Mouse (Mus musculus) right cerebral cortex, postnatal 14 days (tissue): ENCODE data around the gene Ltv1.
A peak's percentile ranks its signal among the peaks of the same experiment; 100 is the strongest.
"Not testable (repeated sequence)": the region's sequence is repeated elsewhere in the genome, so short reads cannot be mapped to it uniquely, and the experiment has no call there.

Source experiments
- DNase-seq: peaks from one replicate; pipeline ENCODE4 v3.0.0; 2022

The Ltv1 gene

DNA sequence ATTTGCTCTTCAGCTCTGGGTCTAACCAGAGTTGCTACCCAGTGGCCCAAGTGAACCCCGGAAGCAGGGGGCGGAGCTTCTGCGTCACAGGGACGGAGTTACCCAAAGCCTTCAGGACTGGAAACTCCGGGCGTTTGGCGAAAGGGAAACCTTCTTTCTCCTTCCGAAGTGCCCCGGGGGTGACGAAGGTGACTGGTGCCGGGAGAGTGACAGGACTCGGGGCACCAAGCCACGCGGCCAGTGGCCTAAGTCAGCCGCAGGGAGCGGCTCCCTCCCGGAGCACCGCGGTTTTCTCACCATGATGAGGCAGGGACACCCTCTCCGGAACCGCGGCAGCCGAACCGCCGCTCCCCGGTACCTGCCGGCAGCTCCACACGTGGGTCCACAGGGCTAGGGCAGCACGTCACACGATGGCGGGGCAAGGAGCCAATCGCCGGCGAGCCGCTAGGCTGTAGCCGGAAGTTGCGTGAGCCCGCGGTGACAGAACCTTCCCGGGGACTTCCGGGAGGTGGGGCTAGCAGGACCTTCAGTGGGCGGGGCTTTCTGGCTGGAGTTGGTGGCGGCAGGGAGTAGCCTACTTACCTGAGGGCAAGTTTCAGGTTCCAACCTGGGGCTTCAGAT, at the start of gene Ltv1:
Gene Ltv1, minus strand, starts transcription at position 438 of the 621 bp plus-strand sequence.
- DNase-seq: peak; percentile 98

DNA sequence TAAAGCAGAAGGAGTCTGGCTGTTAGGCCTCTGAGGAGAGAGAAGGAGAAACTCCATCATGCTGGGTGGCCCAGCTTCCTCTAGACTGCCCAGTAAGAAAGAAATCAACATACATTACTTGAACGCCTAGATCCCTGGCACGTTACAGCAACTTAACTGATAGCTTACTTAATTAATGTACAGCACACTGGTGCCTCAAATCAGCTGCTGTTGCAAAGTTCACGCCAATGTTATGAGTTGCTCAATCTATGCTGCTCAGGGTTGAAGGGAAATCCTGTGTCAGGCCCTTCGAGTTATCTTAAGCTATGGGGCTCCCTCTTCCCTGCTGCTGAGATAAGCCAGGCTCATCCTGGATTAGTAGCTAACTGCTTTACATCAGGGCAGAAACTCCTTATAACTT, 47.5 kb upstream of the Ltv1 start:
- DNase-seq: no peak

DNA sequence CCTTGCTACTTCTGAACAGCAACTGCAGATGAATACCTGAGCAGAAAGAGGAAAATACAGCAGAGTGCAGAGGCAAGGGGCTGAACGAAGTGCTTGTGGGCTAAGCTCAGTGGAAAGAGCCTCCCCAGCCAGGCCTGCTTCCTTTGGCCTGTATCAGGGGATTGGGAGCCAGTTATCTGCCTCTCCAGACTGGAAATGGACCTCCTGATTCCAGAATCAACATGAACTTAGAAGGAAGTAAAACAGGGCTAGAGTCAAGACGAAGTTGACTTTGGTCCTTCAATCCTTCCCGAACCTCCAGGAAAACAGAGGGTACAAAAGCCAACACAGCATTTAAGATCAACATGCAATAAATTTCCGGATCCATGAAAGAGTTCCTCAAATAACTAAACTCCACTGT, 45.2 kb upstream of the Ltv1 start:
- no peak for DNase-seq

DNA sequence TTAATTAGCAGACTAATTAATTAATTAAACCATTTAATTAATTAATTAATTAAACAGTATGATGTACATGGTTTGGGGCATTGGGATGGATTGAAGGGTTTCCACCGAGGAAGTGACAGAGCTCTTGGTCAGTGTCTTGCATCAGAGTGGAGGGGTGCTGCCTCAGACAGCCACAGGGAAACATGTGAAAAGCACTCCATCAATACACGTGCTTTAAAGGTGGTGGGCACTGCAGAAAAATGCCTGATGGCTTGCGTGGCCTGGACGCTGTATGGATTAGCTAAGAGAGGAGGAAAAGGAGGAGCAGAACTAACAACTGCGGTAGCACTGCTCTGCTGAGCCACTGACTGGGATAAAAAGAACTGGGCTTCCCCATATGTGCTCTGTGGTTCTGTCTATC, 43.9 kb upstream of the Ltv1 start:
- no peak for DNase-seq

DNA sequence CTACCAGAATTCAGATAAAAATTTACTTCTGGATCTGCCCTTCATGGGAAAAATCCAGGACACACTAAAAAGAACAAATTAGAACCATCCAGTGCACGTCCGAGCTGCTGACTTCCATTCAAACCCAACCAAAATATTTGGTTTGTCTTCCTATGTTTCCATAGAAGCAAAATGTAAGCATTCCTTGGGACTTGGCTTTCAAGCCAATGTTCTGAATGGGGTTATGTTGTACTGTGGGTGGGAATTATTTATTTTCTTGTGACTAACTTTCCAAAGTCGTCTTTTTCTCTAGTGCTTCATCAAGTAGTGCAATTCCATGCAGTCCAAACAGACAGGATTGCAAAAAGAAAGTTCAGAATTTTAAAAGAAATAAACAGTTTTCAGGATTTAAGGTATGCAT, 41.5 kb upstream of the Ltv1 start:
- DNase-seq: no peak

DNA sequence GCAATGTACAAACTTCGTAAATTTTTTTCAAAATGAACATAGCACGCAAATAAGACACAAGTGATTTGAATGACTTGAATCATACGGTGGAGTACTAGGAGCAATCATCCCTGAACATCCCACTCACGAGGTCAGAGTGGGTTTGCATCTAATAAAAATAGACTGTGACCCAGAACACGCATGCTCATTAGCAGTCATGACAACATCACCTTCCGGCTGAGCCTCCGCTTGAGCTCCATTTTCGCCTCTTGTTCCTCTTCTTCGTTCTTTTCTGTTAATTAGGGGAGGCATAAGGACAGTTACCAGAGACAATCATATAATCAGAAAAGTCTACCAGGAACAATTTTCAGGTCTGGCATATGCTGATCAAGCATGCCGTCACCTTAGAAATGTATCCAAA, 41.0 kb upstream of the Ltv1 start:
- no peak for DNase-seq

DNA sequence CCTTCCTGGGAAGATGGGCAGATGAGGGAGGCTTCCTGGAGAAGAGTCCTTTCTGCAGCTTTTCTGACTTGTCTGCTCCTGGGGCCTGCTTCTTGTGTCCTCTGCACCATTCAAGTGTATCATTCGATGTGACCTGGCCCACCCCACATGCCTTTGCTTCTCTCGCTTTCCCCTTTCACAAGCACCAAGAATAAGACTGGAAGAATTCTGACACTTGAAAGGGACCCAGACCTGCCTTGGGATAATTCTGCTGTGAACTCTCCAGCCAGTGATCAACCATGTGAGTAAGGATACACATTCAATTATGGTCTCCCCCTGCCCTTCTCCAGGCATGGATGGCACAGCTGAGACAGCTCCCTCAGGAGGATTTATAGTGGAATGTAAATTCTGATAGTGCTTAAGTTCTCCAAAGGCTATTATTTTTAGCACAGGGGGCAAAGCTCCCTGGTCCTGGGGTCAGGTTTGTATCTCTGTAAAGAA, 40.2 kb upstream of the Ltv1 start:
- DNase-seq: no peak

DNA sequence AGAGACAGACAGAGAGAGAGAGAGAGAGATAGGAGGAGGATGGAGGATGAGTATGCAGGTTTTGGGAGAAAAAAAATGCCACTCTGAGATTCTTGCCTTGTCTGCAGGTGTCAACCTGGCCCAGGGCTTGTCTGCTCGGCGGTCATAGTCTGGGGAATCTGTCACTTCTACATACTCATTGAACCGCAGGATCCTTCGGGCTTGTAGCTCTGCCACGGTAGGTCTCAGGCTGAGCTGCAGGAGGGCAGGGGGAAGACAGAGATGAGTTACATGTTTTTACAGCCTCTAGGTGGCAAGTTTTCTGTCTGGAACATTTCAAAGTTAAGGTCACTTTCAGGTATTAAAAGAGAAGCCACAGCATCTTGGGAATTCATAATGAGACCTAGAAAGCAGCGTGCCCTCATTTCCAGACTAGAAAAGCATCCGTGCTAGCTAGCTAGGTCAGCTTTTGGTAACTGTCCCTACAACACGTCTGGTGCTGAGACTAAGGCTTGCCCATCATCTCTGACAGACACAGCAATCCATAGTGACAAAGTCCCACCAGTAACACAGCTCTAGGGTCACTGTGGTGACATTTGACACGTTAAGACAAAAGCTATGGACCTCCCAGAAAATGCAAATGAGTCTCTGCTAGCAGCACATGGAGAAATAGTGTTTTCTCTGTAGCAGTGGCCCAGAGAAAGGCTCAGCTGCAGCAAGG, 39.6 kb upstream of the Ltv1 start:
- no peak for DNase-seq

DNA sequence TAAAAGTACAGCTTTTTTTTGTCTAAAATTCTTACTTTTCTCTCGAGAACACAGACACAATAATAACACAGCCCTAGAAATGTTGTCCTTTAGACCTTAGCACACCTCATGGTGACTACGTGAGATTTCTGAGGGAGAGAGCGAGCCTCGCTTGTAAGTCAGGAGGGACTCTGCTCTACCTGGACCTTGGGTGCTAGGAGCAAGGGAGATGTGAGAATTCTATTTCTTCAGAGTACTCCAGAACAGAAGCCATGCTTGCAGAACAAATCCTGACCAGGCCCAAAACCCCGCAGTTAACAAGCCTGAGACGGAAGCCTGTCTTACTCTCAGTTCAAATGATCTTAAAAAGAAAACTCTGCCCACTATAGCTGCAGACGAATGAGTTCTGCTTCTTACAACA, 37.7 kb upstream of the Ltv1 start:
- DNase-seq: no peak

DNA sequence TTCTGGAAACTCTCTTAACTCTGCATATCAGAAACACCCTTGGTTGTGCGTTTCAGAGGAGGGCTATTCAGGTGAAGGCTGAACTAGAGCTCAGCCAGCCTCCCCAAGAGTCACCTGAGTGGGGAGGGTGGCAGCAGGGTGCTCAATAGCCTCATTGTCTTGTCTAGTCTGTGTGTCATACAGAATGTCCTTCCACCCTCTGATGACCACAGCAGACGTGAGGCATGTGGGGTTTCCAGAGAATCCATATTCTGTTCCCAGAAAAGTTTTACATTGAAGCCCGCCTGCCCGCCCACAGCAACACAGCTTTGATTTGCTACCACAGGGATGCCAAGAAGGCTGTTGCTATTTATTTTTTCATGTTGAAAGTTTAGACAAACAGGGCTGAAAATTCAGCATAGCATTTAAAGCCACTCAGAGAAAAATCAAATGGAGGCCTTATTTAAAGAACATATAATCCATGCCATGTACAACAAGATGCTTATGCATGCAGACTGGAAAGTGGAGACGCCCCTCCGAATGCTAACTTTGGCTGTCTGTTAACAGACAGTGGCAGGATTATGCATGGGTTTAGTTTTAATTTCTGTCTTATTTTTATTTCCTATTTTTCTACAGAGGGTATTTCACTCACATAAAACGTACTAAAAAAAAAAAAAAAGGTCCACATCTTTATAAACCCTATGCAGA, 32.6 kb upstream of the Ltv1 start:
- no peak for DNase-seq

DNA sequence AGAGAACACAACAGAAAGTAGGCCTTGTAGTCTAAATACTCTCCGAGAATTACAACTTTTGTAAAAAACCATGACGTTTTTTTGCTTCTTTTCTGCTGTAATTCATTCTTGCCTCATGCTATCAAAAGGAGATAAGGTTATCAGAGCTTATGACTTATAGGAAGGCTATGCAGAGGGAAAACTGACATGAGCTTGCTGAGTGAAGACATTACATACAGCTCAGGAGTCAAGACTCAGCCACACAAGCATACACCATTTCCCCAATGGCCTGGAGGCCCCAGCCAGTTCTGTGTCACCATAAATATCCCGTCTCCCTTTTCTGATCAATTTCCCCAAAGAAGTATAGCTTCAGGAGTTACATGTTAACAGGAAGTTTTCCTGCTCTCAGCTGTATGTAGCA, 29.2 kb upstream of the Ltv1 start:
- no peak for DNase-seq

DNA sequence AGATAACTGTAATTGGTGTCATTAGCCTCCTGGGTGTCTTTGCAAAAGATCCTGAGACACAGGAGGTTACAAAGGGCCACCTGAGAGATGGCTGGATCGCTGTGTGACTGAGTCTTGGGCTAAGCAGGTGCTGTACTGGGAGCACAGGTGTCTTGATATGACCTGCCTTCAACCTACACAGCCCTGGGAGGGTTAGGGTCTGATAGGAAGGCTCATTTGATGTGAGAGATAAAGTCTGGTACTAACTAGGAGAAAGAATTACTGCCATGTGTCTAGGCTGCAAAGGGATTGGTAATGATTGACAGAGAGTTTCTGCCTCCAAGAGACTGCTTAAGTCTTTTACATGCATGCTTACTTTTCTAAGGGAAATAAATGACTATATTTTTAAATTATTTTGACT, 27.1 kb upstream of the Ltv1 start:
- DNase-seq: no peak

DNA sequence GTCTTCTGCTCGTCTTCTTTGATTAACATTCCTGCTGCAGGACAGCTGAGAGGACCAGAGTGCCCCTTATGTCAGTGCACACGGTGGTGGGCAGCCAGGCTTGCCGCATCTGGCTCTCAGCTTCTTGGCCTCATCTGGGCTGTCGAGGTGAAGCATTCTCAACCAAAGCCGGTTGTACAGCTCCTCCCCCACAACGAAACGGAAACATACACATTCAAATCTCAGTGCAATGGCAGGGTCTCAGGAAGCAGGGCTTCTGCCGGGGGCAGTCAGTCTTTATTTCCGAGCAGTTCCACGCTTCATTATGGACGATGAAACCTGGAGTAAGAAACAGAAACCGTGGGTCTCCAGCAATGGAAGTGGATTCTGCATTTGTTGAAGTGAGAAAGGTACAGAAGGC, 21.0 kb upstream of the Ltv1 start:
- DNase-seq: no peak

DNA sequence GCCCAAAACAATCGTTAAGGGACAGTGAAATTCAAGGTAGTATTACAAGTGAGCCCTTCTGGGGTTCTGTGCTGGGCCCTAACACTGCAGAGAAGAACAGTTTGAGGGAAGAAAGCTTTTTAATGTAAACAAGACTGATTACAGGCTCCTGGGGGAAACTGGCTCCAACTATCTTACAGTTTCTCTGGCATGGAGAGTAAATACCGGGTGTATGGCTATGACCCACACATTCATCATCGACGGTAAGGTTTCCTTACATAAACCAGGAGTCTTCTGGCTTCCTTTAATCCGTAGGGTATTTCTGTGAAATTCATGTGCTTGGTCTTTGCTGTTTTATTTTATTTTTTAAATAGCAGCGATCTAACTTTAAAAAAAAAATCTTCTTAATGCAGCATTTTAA, 19.9 kb upstream of the Ltv1 start:
- no peak for DNase-seq

DNA sequence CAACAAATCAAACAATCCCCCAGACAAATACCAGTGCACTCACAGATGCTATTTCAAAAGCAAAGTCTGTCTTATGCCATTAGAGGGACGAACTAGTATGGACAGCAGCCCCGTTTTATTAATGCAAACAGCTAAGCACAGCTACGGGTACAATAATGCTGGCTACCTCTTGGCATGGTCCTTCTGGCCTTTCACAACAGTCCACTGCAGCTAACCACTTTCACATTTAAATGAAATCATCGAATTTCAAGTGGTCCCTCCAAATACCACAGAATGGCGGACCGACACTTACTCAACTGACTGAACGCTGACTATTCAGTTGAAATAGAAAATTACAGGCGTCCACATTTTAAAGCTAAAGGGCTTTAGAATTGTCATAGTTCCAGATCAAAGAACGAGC, 19.4 kb upstream of the Ltv1 start:
- DNase-seq: no peak

DNA sequence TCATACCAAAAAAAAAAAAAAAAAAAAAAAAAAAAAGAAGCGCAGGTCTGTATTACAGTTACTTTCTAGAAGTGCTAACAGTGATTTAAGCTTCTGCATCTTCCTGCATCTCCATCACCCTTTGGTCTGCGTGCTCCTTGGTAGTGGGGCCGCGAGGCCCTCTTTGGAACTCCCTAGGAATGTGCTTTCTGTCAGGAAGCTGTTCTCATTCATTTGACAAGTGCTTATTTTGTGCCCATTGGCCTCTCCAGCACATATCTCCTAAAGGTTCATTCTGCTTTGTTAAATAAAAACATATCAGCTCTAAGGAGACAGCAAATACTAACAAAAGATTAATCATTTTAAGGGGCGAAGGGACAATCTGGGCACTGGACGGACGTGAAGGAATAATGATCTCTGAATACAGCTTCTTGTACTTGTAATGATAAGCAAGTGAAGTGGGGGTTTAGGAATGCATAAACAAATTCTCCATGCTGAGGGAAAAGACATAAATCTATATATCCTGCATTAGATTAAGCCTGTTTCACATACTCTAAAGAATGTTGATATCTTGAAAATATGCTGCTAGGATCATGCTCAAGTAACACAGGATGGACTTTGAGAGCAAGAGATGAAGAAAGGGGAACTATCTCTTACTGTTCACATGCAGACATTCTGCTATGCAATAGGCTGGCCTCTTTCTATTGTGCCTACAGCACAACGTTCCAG, 17.1 kb upstream of the Ltv1 start:
- no peak for DNase-seq

DNA sequence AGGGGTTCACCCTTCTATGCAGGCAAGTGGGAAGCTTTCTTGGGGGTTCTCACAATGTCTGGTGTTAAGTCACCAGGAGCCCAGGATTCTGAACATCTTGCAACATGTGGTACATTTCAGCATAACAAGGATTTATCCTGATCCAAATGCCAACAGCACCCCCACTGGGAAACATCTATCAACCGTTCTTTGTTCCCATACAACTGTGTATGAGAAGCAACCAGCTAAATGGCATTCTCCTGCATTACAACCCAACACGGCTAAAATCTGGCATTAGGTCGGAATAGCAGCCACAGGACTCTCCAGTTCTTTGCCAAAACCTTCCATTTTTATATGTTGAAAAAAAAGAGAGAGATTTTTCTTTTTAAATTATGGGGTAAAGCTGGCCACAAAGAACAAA, 16.5 kb upstream of the Ltv1 start:
- no peak for DNase-seq

DNA sequence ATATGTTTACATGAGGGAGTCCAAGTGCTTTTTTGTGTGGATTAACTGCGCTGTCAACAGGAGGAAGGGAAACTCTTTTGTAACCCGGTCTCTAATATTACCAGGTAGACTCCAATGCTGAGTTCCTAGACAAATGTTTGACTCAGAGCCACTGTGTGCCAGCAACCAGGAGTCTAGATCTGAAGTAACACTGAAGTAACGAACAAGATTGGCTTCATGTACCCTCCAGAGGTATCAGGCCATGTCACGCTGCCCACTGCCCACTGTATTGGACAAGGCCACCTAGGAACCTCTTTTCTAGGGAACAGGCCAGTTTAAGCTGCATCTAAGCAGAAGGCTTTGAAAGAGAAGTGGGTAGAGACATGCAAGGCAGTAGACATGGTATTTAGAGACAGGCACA, 16.1 kb upstream of the Ltv1 start:
- DNase-seq: no peak

DNA sequence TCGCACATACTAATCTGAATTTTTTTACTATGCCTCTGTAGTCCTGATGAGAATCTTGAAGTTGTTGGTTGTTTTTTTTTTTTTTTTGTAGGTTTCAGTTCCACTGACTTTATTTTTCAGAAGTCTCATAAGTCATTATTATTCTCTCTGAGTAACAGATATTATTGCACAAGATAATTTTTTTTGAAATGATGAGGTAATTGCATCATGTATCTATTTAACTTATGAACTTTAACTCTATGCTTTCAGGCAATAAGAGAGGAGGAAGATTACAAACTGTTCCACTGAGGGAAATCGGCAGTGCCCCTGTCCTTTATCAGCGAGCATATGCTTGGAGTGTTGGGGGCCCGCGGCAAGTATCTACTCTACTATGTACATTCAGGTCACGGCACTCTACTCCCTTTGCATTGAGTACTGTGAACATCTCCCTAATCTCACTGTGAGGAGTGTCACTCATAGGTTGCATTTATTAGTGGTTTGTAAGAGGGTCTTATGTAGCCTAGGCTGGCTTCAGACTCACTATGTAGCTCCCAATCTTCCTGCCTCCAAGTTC, 8.8 kb upstream of the Ltv1 start:
- DNase-seq: no peak

DNA sequence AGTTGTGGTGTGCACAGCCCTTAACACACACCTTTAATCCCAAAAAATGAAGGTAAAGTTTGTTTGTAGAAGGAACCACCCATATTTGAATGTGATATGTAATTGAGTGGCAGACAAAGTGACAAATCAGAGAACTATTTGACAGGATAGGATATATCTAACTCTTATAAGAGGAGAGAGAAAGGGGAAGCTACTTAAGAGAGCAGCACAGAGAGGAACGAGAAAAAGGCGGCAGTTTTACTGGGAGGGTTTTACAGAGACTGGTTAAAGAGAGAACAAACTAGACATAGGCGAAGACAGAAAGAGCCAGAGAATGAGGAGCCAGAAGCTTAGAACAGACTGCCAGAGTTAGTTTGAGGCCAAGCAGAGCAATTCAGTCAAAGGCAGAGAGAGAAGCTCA, 7.9 kb upstream of the Ltv1 start:
- DNase-seq: no peak

DNA sequence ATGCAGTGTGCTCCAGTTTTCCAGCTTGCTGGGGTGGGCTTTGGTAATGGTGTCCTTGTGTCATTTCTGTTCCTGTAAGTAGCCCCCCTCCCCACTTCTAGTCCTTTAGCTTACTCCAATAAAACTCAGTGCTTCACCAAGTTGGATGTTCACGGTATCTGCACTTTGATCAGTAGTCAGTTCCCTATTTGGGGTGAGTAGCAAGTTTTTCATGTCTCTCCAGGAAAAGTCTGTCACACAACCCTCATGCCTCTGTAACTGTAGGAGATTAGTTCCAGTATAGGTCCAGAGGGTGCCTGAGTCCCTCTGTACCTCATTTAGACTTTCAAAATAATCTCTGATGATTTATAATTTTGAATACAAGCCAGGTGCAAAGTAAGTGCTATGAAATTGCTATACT, 6.3 kb upstream of the Ltv1 start:
- DNase-seq: no peak

DNA sequence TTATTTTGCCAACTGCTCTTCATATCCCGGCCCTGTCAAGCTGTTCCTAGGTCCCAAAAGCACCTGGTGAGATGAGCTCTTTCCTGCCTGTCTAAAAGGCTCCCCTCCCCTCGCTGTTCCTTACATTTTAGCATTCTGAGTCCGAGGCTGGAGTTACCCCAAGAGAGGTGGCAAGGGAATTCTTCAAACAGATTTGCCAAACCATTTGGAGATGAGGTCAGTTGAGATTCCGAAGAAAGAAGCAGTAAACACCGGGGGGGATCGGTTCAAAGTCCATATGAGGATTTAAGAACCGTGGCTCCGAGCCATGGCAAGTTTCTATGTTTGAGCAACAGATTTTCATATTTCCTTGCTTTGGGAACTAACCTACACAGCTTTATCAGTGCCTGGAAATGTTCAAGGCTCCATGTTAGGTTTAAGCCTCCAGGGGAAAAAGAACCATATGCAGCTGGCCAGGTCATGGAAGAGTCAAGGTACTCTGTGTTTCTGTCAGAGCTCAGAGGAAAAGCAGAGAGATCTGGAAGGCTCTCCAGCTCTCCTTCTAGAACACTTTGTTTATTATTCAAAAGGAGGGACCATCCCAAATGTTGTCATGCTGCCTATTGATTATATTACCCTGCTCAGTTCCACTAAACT, 4.0 kb upstream of the Ltv1 start:
- no peak for DNase-seq

DNA sequence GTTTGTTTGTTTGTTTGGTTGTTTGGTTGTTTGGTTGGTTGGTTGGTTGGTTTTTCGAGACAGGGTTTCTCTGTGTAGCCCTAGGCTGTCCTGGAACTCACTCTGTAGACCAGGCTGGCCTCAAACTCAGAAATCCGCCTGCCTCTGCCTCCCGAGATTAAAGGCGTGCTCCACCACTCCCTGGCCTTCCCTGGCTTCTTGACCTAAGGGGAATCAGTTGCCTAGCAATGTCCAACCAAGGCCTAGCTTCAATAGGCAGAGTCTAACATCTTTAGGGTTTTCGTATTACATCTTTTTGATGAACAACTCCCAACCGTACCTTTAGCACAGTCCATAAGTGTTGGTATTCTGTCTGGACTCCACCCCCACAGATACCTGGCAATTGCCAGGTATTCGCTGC, 528 bp upstream of the Ltv1 start:
- not testable (repeated sequence) for DNase-seq
